Mouse (Mus musculus): ENCODE data around the gene 2810004N23Rik.

The 2810004N23Rik gene

GRCm38 (mm10) chr8:124862321-124863162 lies at the start of gene 2810004N23Rik, which contains the start of gene Gnpat:
2810004N23Rik (minus strand) TSS chr8:124863120.
Gnpat (plus strand) TSS chr8:124863033.
- in situ Hi-C loops (cut with MboI; ENCODE audit: low sequenced_read_pairs) = no loop called here

GRCm38 (mm10) chr8:124911938-124912872 lies 49.3 kb upstream of the 2810004N23Rik start:
- in situ Hi-C loops (cut with MboI; ENCODE audit: low sequenced_read_pairs) = no loop called here

- in situ Hi-C loops (cut with MboI; ENCODE audit: low sequenced_read_pairs) = no loop called here
Observed at GRCm38 (mm10) chr8:124910349-124910748, 47.4 kb upstream of the 2810004N23Rik start.

GRCm38 (mm10) chr8:124909936-124910335 lies 47.0 kb upstream of the 2810004N23Rik start:
- in situ Hi-C loops (cut with MboI; ENCODE audit: low sequenced_read_pairs) = no loop called here

GRCm38 (mm10) chr8:124905482-124905881 lies 42.6 kb upstream of the 2810004N23Rik start:
- in situ Hi-C loops (cut with MboI; ENCODE audit: low sequenced_read_pairs) = no loop called here

- in situ Hi-C loops (cut with MboI; ENCODE audit: low sequenced_read_pairs) = no loop called here
Observed at GRCm38 (mm10) chr8:124903198-124903597, 40.3 kb upstream of the 2810004N23Rik start.

- in situ Hi-C loops (cut with MboI; ENCODE audit: low sequenced_read_pairs) = no loop called here
Observed at GRCm38 (mm10) chr8:124898251-124898905, 35.5 kb upstream of the 2810004N23Rik start.

GRCm38 (mm10) chr8:124897386-124898250 lies 34.7 kb upstream of the 2810004N23Rik start, which contains the start of the genes Exoc8 and Sprtn:
Exoc8 (minus strand) TSS chr8:124897705.
Sprtn (plus strand) TSS chr8:124897886.
- in situ Hi-C loops (cut with MboI; ENCODE audit: low sequenced_read_pairs) = no loop called here

GRCm38 (mm10) chr8:124896632-124897385 lies 33.9 kb upstream of the 2810004N23Rik start:
- in situ Hi-C loops (cut with MboI; ENCODE audit: low sequenced_read_pairs) = no loop called here

GRCm38 (mm10) chr8:124896010-124896631 lies 33.2 kb upstream of the 2810004N23Rik start:
- in situ Hi-C loops (cut with MboI; ENCODE audit: low sequenced_read_pairs) = no loop called here

GRCm38 (mm10) chr8:124892596-124892995 lies 29.7 kb upstream of the 2810004N23Rik start:
- in situ Hi-C loops (cut with MboI; ENCODE audit: low sequenced_read_pairs) = no loop called here

- in situ Hi-C loops (cut with MboI; ENCODE audit: low sequenced_read_pairs) = no loop called here
Observed at GRCm38 (mm10) chr8:124888385-124888784, 25.5 kb upstream of the 2810004N23Rik start.

- in situ Hi-C loops (cut with MboI; ENCODE audit: low sequenced_read_pairs) = no loop called here
Observed at GRCm38 (mm10) chr8:124878946-124879526, 16.1 kb upstream of the 2810004N23Rik start.

GRCm38 (mm10) chr8:124878141-124878540 lies 15.2 kb upstream of the 2810004N23Rik start:
- in situ Hi-C loops (cut with MboI; ENCODE audit: low sequenced_read_pairs) = no loop called here

- in situ Hi-C loops (cut with MboI; ENCODE audit: low sequenced_read_pairs) = no loop called here
Observed at GRCm38 (mm10) chr8:124872690-124873089, 9.8 kb upstream of the 2810004N23Rik start.

- in situ Hi-C loops (cut with MboI; ENCODE audit: low sequenced_read_pairs) = no loop called here
Observed at GRCm38 (mm10) chr8:124872081-124872480, 9.2 kb upstream of the 2810004N23Rik start.

GRCm38 (mm10) chr8:124871474-124871873 lies 8.6 kb upstream of the 2810004N23Rik start:
- in situ Hi-C loops (cut with MboI; ENCODE audit: low sequenced_read_pairs) = no loop called here

GRCm38 (mm10) chr8:124869708-124870107 lies 6.8 kb upstream of the 2810004N23Rik start:
- in situ Hi-C loops (cut with MboI; ENCODE audit: low sequenced_read_pairs) = no loop called here

Data from CH12F3 (cell line).